Mouse (Mus musculus) G1E (cell line): ENCODE measurements around the gene Btbd7.

Experiments used
- CTCF ChIP-seq: IDR thresholded peaks from 2 replicates; pipeline ENCODE4 v1.5.1; 2012; ENCODE audit warnings: low read depth, low read length, inconsistent platforms, mixed read lengths
- TAL1 ChIP-seq: conservative IDR thresholded peaks from 2 replicates; pipeline ENCODE4 v1.6.1; 2012; ENCODE audit warnings: low read depth, low read length, inconsistent platforms, mixed read lengths

GRCm38 (mm10) chr12:102778151-102778550 is 100.1 kb downstream of the Btbd7 start:
- TF ChIP-seq TAL1 (no peak), CTCF (no peak)
